Mouse (Mus musculus) olfactory bulb, adult 2 months (tissue): ENCODE measurements around the gene Mob3a.

ENCODE experiments used
- CTCF ChIP-seq: fragments of 200-500 bp; IDR thresholded peaks from 2 replicates; pipeline ENCODE4 v1.5.1; 2012; ENCODE audit warnings: low read depth, mild to moderate bottlenecking, low read length, moderate library complexity; ENCODE audit not compliant: insufficient read depth
- POLR2A ChIP-seq: fragments of 200-500 bp; IDR thresholded peaks from 2 replicates; pipeline ENCODE4 v1.6.1; 2012; ENCODE audit warnings: mild to moderate bottlenecking, low read depth, low read length, moderate library complexity; ENCODE audit not compliant: insufficient read depth

- TF ChIP-seq POLR2A (no peak), CTCF (no peak)
These were observed 21.5 kb downstream of the Mob3a start for GRCm38 (mm10) chr10:80680260-80680696.
